Mouse (Mus musculus) liver, adult 10 weeks (tissue): ENCODE results near the gene Mrto4. TPM values are rescaled to one million over a fixed set of nuclear protein-coding genes. Genes with fewer than 3 reads are reported as not detected.

ENCODE experiments used
- polyA plus RNA-seq: library from polyadenylated mRNA; stranded (reverse); fragments of 350-450 nt; fragmentation: Illumina TruSeq; extraction: RNeasy Lipid Tissue Mini Kit (QIAGEN cat#74804); gene quantifications from one replicate; pipeline ENCODE4 v1.2.3, GENCODE M21; 2014; ENCODE audit warnings: low read depth, low replicate concordance

The Mrto4 gene
- polyA plus RNA-seq = 11.0 TPM

GRCm38 (mm10) chr4:139351931-139352711, at the start of gene Mrto4, which contains the start of the genes Emc1 and Ubr4:
TSS of gene Mrto4 (minus strand) at chr4:139352576.
TSS of gene Emc1 (plus strand) at chr4:139352587.
TSS of gene Ubr4 (plus strand) at chr4:139352609.

GRCm38 (mm10) chr4:139310171-139310898, 42.0 kb downstream of the Mrto4 start, which contains the start of the genes Pqlc2 and Akr7a5:
TSS of gene Pqlc2 (minus strand) at chr4:139310708.
TSS of gene Akr7a5 (plus strand) at chr4:139310744.

Other genes with a start within 250 kb of the Mrto4 start
- 107 TPM for gene Minos1, start 221.5 kb downstream of the Mrto4 start, polyA plus RNA-seq
- gene Capzb, start 159.7 kb downstream of the Mrto4 start, polyA plus RNA-seq = 28.4 TPM
- 1.7 TPM for gene Pqlc2, start 41.9 kb downstream of the Mrto4 start, polyA plus RNA-seq
- 4.4 TPM for gene Akr7a5, start 41.8 kb downstream of the Mrto4 start, polyA plus RNA-seq
- gene Emc1, start within 50 bp of the Mrto4 start, polyA plus RNA-seq = 5.0 TPM
- 3.7 TPM for gene Ubr4, start within 50 bp of the Mrto4 start, polyA plus RNA-seq
- 2.8 TPM for gene Iffo2, start 178.0 kb upstream of the Mrto4 start, polyA plus RNA-seq